Mouse (Mus musculus) ES-E14 (cell line): ENCODE data around the gene Lin54.

Experiments used
- HCFC1 ChIP-seq: IDR thresholded peaks from 2 replicates; pipeline ENCODE4 v1.6.1; 2012; ENCODE audit warnings: low read length, inconsistent platforms, borderline replicate concordance; ENCODE audit not compliant: insufficient read depth
- ZC3H11A ChIP-seq: IDR thresholded peaks from 2 replicates; pipeline ENCODE4 v1.6.1; 2012; ENCODE audit warnings: low read depth, mild to moderate bottlenecking, inconsistent platforms, low read length, borderline replicate concordance
- ZNF384 ChIP-seq: IDR thresholded peaks from 2 replicates; pipeline ENCODE4 v1.6.1; 2012; ENCODE audit warnings: low read depth, low read length, inconsistent platforms

DNA sequence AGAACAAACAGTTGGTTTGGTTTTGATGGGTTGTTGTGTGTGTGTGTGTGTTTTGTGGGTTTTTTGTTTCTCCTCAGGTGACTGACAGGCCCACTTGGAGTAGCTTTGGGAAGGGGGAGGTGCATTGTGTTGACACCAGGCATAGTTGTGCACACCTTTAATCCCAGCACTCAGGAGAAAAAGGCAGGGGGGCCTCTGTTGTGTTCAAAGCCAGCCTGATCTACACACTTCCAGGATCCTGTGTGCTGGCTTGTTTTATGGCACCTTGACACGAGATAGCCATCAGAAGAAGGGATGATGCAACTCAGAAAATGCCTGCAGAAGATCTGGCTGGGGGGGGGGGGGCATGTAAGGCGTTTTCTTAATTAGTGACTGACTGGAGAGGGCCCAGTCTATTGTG is 69.5 kb downstream of the Lin54 start:
- TF ChIP-seq ZNF384 (no peak), HCFC1 (no peak), ZC3H11A (no peak)
